Mouse (Mus musculus) C2C12 (cell line): ENCODE results near the gene Itgb2l.

ENCODE experiments used
- CEBPB ChIP-seq: IDR thresholded peaks from one replicate; pipeline ENCODE4 v1.6.1; 2011; ENCODE audit warnings: low read depth, mild to moderate bottlenecking, control low read depth, moderate library complexity
- CTCF ChIP-seq: IDR thresholded peaks from one replicate; pipeline ENCODE4 v1.5.1; 2011; ENCODE audit not compliant: control insufficient read depth, insufficient read depth, insufficient read length
- MYOG ChIP-seq: IDR thresholded peaks from one replicate; pipeline ENCODE4 v1.6.1; 2011; ENCODE audit not compliant: control insufficient read depth, insufficient read length; ENCODE audit errors: extremely low read depth
- USF1 ChIP-seq: IDR thresholded peaks from one replicate; pipeline ENCODE4 v1.6.1; 2011; ENCODE audit warnings: low read depth, mild to moderate bottlenecking, control low read depth, moderate library complexity

DNA sequence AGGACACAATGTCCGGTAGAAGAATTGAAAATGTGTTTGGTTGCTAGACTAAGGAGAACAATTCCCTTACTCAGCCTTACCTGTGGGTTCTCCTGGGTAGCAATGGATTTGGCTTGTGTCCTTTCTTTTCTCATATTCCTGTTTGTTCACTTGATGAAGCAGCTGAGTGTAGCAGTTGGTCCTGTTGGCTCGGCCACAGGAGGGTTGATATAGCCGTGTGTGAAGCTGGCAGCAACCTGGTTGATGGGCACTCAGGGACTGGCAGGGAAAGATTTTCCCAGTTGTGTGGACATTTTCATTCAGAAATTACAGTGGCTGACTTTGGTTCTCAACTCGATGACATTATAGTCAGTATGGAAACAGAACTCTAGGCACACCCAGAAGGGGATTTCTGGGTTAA, 38.4 kb upstream of the Itgb2l start:
- no peak for TF ChIP-seq MYOG
- no peak for TF ChIP-seq CEBPB
- no peak for TF ChIP-seq CTCF
- TF ChIP-seq USF1, result no peak
